Mouse (Mus musculus): ENCODE measurements around the gene Tmem190. TPM values are rescaled to one million over a fixed set of nuclear protein-coding genes. Genes with fewer than 3 reads are reported as not detected.

The Tmem190 gene
- total and polyA plus RNA-seq, 2 experiments from 2014 or later, result not detected

- Histone ChIP-seq H3K27ac (ENCODE audit: low read depth) (no peak overlapping the region), H3K9me3 (replicated peaks; ENCODE audit: control insufficient read depth, low read length) (no peaks in the 10 kb centered on the region; the same call in 1 of the 2 replicates), H3K4me2 (ENCODE audit: low read depth, low read length) (peak overlapping the region; percentile 55), H3K4me3 (ENCODE audit: low read depth, low read length) (peak overlapping the region; percentile 36), H3K27me3 (ENCODE audit: control insufficient read depth, insufficient read depth, low read length) (peaks cover 61% of the 10 kb centered on the region), H3K4me1 (ENCODE audit: control insufficient read depth, insufficient read depth) (no peaks in the 10 kb centered on the region), H3K9ac (replicated peaks; ENCODE audit: low read depth, low read length) (0 out of 2 replicates have a peak overlapping the region, but pooled peaks have one; percentile 18), H3K36me3 (replicated peaks; ENCODE audit: control insufficient read depth, insufficient read depth, low read length) (no peaks in the 10 kb centered on the region)
- TF ChIP-seq CTCF (IDR thresholded peaks at IDR 0.05; ENCODE audit: low read depth) (no peak), EP300 (IDR thresholded peaks at IDR 0.05; ENCODE audit: low read depth) (no peak)
- DNase-seq (ENCODE audit: low spot score), result no peak
- whole genome bisulfite sequencing, result 1% methylated on average over 41 of the region's 56 CpGs
- ATAC-seq (ENCODE audit: insufficient read depth, low read depth), result peak; percentile 39
Measured at GRCm38 (mm10) chr7:4776861-4777830, 5.6 kb upstream of the Tmem190 start.

- H3K4me2 ChIP-seq (ENCODE audit: low read depth, low read length), result no peak overlapping the region
- no peaks in the 10 kb centered on the region for H3K9me3 ChIP-seq (replicated peaks; ENCODE audit: control insufficient read depth, low read length)
- DNase-seq (ENCODE audit: low spot score), result no peak
- TF ChIP-seq CTCF (IDR thresholded peaks at IDR 0.05; ENCODE audit: low read depth), result no peak
- TF ChIP-seq EP300 (IDR thresholded peaks at IDR 0.05; ENCODE audit: low read depth), result no peak
- no peak overlapping the region for H3K9ac ChIP-seq (replicated peaks; ENCODE audit: low read depth, low read length)
- H3K4me1 ChIP-seq (ENCODE audit: control insufficient read depth, insufficient read depth), result no peaks in the 10 kb centered on the region
- H3K27me3 ChIP-seq (ENCODE audit: control insufficient read depth, insufficient read depth, low read length), result peaks cover 61% of the 10 kb centered on the region
- 6% methylated on average over 19 of the region's 20 CpGs for WGBS
- H3K4me3 ChIP-seq (ENCODE audit: low read depth, low read length), result no peak overlapping the region
- H3K36me3 ChIP-seq (replicated peaks; ENCODE audit: control insufficient read depth, insufficient read depth, low read length), result no peaks in the 10 kb centered on the region
- no peak overlapping the region for H3K27ac ChIP-seq (ENCODE audit: low read depth)
- ATAC-seq (ENCODE audit: insufficient read depth, low read depth), result no peak
Measured at GRCm38 (mm10) chr7:4777851-4778637, 4.7 kb upstream of the Tmem190 start.

- peaks cover 54% of the 10 kb centered on the region for H3K27me3 ChIP-seq (ENCODE audit: control insufficient read depth, insufficient read depth, low read length)
- no peak for DNase-seq (ENCODE audit: low spot score)
- no peaks in the 10 kb centered on the region for H3K36me3 ChIP-seq (replicated peaks; ENCODE audit: control insufficient read depth, insufficient read depth, low read length)
- TF ChIP-seq CTCF (IDR thresholded peaks at IDR 0.05; ENCODE audit: low read depth) (no peak), EP300 (IDR thresholded peaks at IDR 0.05; ENCODE audit: low read depth) (no peak)
- no peak overlapping the region for H3K4me2 ChIP-seq (ENCODE audit: low read depth, low read length)
- H3K9ac ChIP-seq (replicated peaks; ENCODE audit: low read depth, low read length), result no peak overlapping the region
- H3K4me1 ChIP-seq (ENCODE audit: control insufficient read depth, insufficient read depth), result no peaks in the 10 kb centered on the region
- no peak overlapping the region for H3K27ac ChIP-seq (ENCODE audit: low read depth)
- no peaks in the 10 kb centered on the region for H3K9me3 ChIP-seq (replicated peaks; ENCODE audit: control insufficient read depth, low read length)
- H3K4me3 ChIP-seq (ENCODE audit: low read depth, low read length), result no peak overlapping the region
- 31% methylated on average over 5 of the region's 5 CpGs for WGBS
- ATAC-seq (ENCODE audit: insufficient read depth, low read depth), result 0 out of 2 replicates have a peak, but pooled peaks have one; percentile 15
Measured at GRCm38 (mm10) chr7:4779921-4780320, 2.8 kb upstream of the Tmem190 start.

GRCm38 (mm10) chr7:4782130-4782529, 607 bp upstream of the Tmem190 start:
- Histone ChIP-seq H3K9ac (replicated peaks; ENCODE audit: low read depth, low read length) (no peak overlapping the region), H3K4me2 (ENCODE audit: low read depth, low read length) (no peak overlapping the region), H3K36me3 (replicated peaks; ENCODE audit: control insufficient read depth, insufficient read depth, low read length) (no peaks in the 10 kb centered on the region), H3K27ac (ENCODE audit: low read depth) (no peak overlapping the region), H3K9me3 (replicated peaks; ENCODE audit: control insufficient read depth, low read length) (no peaks in the 10 kb centered on the region), H3K4me1 (ENCODE audit: control insufficient read depth, insufficient read depth) (no peaks in the 10 kb centered on the region), H3K27me3 (ENCODE audit: control insufficient read depth, insufficient read depth, low read length) (peaks cover 31% of the 10 kb centered on the region), H3K4me3 (ENCODE audit: low read depth, low read length) (no peak overlapping the region)
- 34% methylated on average over 3 of the region's 3 CpGs for WGBS
- no peak for TF ChIP-seq EP300 (IDR thresholded peaks at IDR 0.05; ENCODE audit: low read depth)
- no peak for TF ChIP-seq CTCF (IDR thresholded peaks at IDR 0.05; ENCODE audit: low read depth)
- DNase-seq (ENCODE audit: low spot score) (no peak), ATAC-seq (ENCODE audit: insufficient read depth, low read depth) (no peak)

- DNase-seq (ENCODE audit: low spot score), result no peak
- Histone ChIP-seq H3K36me3 (replicated peaks; ENCODE audit: control insufficient read depth, insufficient read depth, low read length) (no peaks in the 10 kb centered on the region), H3K9me3 (replicated peaks; ENCODE audit: control insufficient read depth, low read length) (no peaks in the 10 kb centered on the region), H3K4me3 (ENCODE audit: low read depth, low read length) (no peak overlapping the region), H3K27ac (ENCODE audit: low read depth) (no peak overlapping the region), H3K9ac (replicated peaks; ENCODE audit: low read depth, low read length) (no peak overlapping the region), H3K4me2 (ENCODE audit: low read depth, low read length) (no peak overlapping the region), H3K4me1 (ENCODE audit: control insufficient read depth, insufficient read depth) (peaks cover 5% of the 10 kb centered on the region; the same call in 1 of the 2 replicates), H3K27me3 (ENCODE audit: control insufficient read depth, insufficient read depth, low read length) (peaks cover 15% of the 10 kb centered on the region)
- ATAC-seq (ENCODE audit: insufficient read depth, low read depth), result no peak
- TF ChIP-seq CTCF (IDR thresholded peaks at IDR 0.05; ENCODE audit: low read depth) (no peak), EP300 (IDR thresholded peaks at IDR 0.05; ENCODE audit: low read depth) (no peak)
- 58% methylated on average over 14 of the region's 14 CpGs for WGBS
Measured at GRCm38 (mm10) chr7:4783667-4784268, 1.0 kb downstream of the Tmem190 start.
